In the genomic region with DNA sequence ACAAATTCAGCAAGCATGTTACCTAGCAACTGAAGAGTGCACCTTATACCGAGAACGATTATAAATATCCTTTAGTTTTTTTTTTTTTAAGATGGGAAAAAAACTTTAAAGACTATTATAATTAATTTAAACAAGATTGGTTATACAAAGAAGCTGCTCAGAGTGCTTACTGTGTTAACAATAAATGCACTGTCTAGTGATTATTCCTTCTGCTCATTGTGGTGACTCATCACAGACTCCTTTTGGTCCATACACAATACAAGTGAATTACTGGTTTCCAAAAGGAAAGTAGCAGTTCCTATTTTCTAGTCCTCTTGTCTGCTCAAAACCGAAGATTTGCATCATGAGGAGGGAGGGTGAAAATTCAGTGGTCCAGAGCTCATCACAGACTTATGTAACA, we compare ENCODE assay signal across 15 mouse cellular contexts.
"Had no signal": no experiment of that assay in that cellular context is flagged by ENCODE, and none has a peak within 500 bp of the region (broad histone marks: within the 10 kb centered on the region; RNA-seq: fewer than 3 reads in every experiment).

No protein-coding gene starts in this region.

- H3K4me3 ChIP-seq: liver, embryonic 13.5 days; stomach, embryonic 15.5 days had no signal

- H3K4me2 ChIP-seq: liver, embryonic 13.5 days; midbrain, embryonic 11.5 days; stomach, embryonic 15.5 days had no signal

- H3K27me3 ChIP-seq: liver, embryonic 13.5 days; stomach, embryonic 15.5 days had no signal

- DNase-seq: kidney, adult 2 months; kidney, postnatal 10 days; kidney, postnatal 36 days; layer of hippocampus, adult 9-11 months; liver, embryonic 13.5 days; lung, adult 2 months; lung, postnatal 14 days; lung, postnatal 4 days; midbrain, embryonic 14.5 days; right cerebral cortex, postnatal 14 days; spleen, adult 18-20 months; thymus, adult 18-20 months; thymus, postnatal 36 days had no signal

- H3K27ac ChIP-seq: liver, embryonic 13.5 days; stomach, embryonic 15.5 days had no signal

- H3K9ac ChIP-seq: liver, embryonic 13.5 days; stomach, embryonic 15.5 days had no signal

- H3K4me1 ChIP-seq: liver, embryonic 13.5 days; stomach, embryonic 15.5 days had no signal

- H3K9me3 ChIP-seq: liver, embryonic 13.5 days; stomach, embryonic 15.5 days had no signal

- H3K36me3 ChIP-seq: liver, embryonic 13.5 days; stomach, embryonic 15.5 days had no signal
